Mouse (Mus musculus) testis, adult 2 months (tissue): Measurements from ENCODE around the gene Nr5a1.

ENCODE experiments used
- CTCF ChIP-seq: fragments of 200-500 bp; IDR thresholded peaks from 2 replicates; pipeline ENCODE4 v1.5.1; 2012; ENCODE audit warnings: low read depth, mild to moderate bottlenecking, inconsistent platforms, low read length, moderate library complexity; ENCODE audit not compliant: control insufficient read depth, insufficient read depth, insufficient replicate concordance
- POLR2A ChIP-seq: fragments of 200-500 bp; IDR thresholded peaks from 2 replicates; pipeline ENCODE4 v1.6.1; 2012; ENCODE audit warnings: low read depth, mild to moderate bottlenecking, inconsistent platforms, low read length, moderate library complexity; ENCODE audit not compliant: control insufficient read depth

DNA sequence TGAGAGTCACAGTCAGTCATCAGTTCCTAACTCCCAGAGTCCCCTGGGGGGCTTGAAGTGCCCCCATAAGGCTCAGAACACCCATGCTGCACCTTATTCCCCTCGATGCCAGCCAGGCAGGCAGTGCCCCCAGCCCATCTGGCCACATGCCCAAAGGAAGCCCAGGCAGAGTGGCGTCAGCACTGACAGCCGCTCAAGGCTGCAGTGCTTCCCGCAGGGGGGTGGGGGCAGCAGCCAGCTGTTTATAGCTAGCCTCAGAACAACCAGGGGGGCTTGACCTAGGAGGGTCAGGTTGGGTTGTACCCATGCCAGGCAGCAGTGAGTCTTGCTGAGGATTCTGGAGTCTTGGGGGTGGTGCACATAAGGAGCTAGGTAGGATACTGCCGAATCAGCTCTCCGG lies 7.7 kb downstream of the Nr5a1 start:
- TF ChIP-seq CTCF (no peak), POLR2A (no peak)
